Mouse (Mus musculus): ENCODE measurements around the gene Gpr55. TPM values are rescaled to one million over a fixed set of nuclear protein-coding genes. Genes with fewer than 3 reads are reported as not detected.

Gpr55 gene
- polyA plus RNA-seq, 1 experiment from 2014 or later = 0.14 TPM

- no peak overlapping the region for H3K9ac ChIP-seq (replicated peaks; ENCODE audit: low read length)
- WGBS = 62% methylated on average over 5 of the region's 5 CpGs
- no peak overlapping the region for H3K27ac ChIP-seq (ENCODE audit: low read length)
- no peak overlapping the region for H3K4me3 ChIP-seq (ENCODE audit: low read length)
- no peaks in the 10 kb centered on the region for H3K36me3 ChIP-seq (ENCODE audit: insufficient read depth, low read length)
- H3K9me3 ChIP-seq (ENCODE audit: low read length) = 0 out of 2 replicates have a peak, but pooled peaks cover 2% of the 10 kb centered on the region
- H3K4me2 ChIP-seq (replicated peaks; ENCODE audit: low read depth, low read length) = no peak overlapping the region
- ATAC-seq (ENCODE audit: low FRiP score, low TSS enrichment) = no peak
- no peaks in the 10 kb centered on the region for H3K27me3 ChIP-seq (ENCODE audit: insufficient read depth, low read length)
- H3K4me1 ChIP-seq (ENCODE audit: insufficient read depth, low read length) = peaks cover 11% of the 10 kb centered on the region
Observed at GRCm38 (mm10) chr1:85922865-85923211, 38.0 kb downstream of the Gpr55 start.

GRCm38 (mm10) chr1:85922127-85922864 is 38.5 kb downstream of the Gpr55 start:
- Histone ChIP-seq H3K4me2 (replicated peaks; ENCODE audit: low read depth, low read length) (no peak overlapping the region), H3K27ac (ENCODE audit: low read length) (no peak overlapping the region), H3K9ac (replicated peaks; ENCODE audit: low read length) (no peak overlapping the region), H3K36me3 (ENCODE audit: insufficient read depth, low read length) (no peaks in the 10 kb centered on the region), H3K4me1 (ENCODE audit: insufficient read depth, low read length) (peaks cover 8% of the 10 kb centered on the region; the same call in 1 of the 2 replicates), H3K27me3 (ENCODE audit: insufficient read depth, low read length) (no peaks in the 10 kb centered on the region), H3K9me3 (ENCODE audit: low read length) (0 out of 2 replicates have a peak, but pooled peaks cover 2% of the 10 kb centered on the region), H3K4me3 (ENCODE audit: low read length) (no peak overlapping the region)
- no peak for ATAC-seq (ENCODE audit: low FRiP score, low TSS enrichment)
- WGBS = 68% methylated on average over 7 of the region's 7 CpGs

DNA sequence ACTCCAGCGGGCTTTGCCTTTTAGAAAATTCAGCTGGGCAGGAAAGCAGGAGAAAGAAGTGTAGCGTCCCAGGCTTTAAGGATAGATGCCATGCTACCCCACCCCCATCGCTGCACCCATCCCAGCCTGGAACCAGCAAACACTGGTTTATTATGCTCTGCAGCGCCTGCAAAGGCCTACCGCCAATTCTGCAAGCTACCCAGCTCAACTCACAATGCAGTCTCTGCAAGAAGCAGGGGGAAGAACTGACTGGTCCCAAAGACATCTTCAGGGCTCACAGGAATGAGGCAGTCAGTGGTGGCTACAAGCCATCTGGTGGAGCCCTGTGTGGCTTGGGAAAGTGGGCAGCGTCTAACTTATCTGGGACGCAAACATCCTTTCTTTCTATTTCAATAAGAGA is 39.1 kb downstream of the Gpr55 start:
- H3K9ac ChIP-seq (replicated peaks; ENCODE audit: low read length) = no peak overlapping the region
- ATAC-seq (ENCODE audit: low FRiP score, low TSS enrichment) = no peak
- H3K27me3 ChIP-seq (ENCODE audit: insufficient read depth, low read length) = no peaks in the 10 kb centered on the region
- H3K36me3 ChIP-seq (ENCODE audit: insufficient read depth, low read length) = no peaks in the 10 kb centered on the region
- no peak overlapping the region for H3K4me3 ChIP-seq (ENCODE audit: low read length)
- no peak overlapping the region for H3K27ac ChIP-seq (ENCODE audit: low read length)
- peaks cover 8% of the 10 kb centered on the region; the same call in 1 of the 2 replicates for H3K4me1 ChIP-seq (ENCODE audit: insufficient read depth, low read length)
- H3K9me3 ChIP-seq (ENCODE audit: low read length) = 0 out of 2 replicates have a peak, but pooled peaks cover 2% of the 10 kb centered on the region
- 88% methylated on average over 7 of the region's 7 CpGs for WGBS
- H3K4me2 ChIP-seq (replicated peaks; ENCODE audit: low read depth, low read length) = no peak overlapping the region

GRCm38 (mm10) chr1:85919621-85920020 is 41.2 kb downstream of the Gpr55 start:
- Histone ChIP-seq H3K9me3 (ENCODE audit: low read length) (0 out of 2 replicates have a peak, but pooled peaks cover 2% of the 10 kb centered on the region), H3K4me1 (ENCODE audit: insufficient read depth, low read length) (peaks cover 8% of the 10 kb centered on the region; the same call in 1 of the 2 replicates), H3K4me3 (ENCODE audit: low read length) (no peak overlapping the region), H3K36me3 (ENCODE audit: insufficient read depth, low read length) (no peaks in the 10 kb centered on the region), H3K9ac (replicated peaks; ENCODE audit: low read length) (no peak overlapping the region), H3K27me3 (ENCODE audit: insufficient read depth, low read length) (no peaks in the 10 kb centered on the region), H3K4me2 (replicated peaks; ENCODE audit: low read depth, low read length) (no peak overlapping the region), H3K27ac (ENCODE audit: low read length) (no peak overlapping the region)
- ATAC-seq (ENCODE audit: low FRiP score, low TSS enrichment) = 0 out of 2 replicates have a peak, but pooled peaks have one; percentile 43
- WGBS = 40% methylated on average over 7 of the region's 7 CpGs

GRCm38 (mm10) chr1:85916830-85917450 is 43.9 kb downstream of the Gpr55 start:
- H3K4me2 ChIP-seq (replicated peaks; ENCODE audit: low read depth, low read length) = no peak overlapping the region
- H3K4me3 ChIP-seq (ENCODE audit: low read length) = no peak overlapping the region
- H3K4me1 ChIP-seq (ENCODE audit: insufficient read depth, low read length) = peaks cover 8% of the 10 kb centered on the region; the same call in 1 of the 2 replicates
- H3K27ac ChIP-seq (ENCODE audit: low read length) = no peak overlapping the region
- H3K9ac ChIP-seq (replicated peaks; ENCODE audit: low read length) = no peak overlapping the region
- no peak for ATAC-seq (ENCODE audit: low FRiP score, low TSS enrichment)
- whole genome bisulfite sequencing = 70% methylated on average over 4 of the region's 4 CpGs
- H3K27me3 ChIP-seq (ENCODE audit: insufficient read depth, low read length) = no peaks in the 10 kb centered on the region
- H3K36me3 ChIP-seq (ENCODE audit: insufficient read depth, low read length) = no peaks in the 10 kb centered on the region
- H3K9me3 ChIP-seq (ENCODE audit: low read length) = 0 out of 2 replicates have a peak, but pooled peaks cover 2% of the 10 kb centered on the region

- Histone ChIP-seq H3K36me3 (ENCODE audit: insufficient read depth, low read length) (no peaks in the 10 kb centered on the region), H3K4me2 (replicated peaks; ENCODE audit: low read depth, low read length) (no peak overlapping the region), H3K4me1 (ENCODE audit: insufficient read depth, low read length) (peaks cover 8% of the 10 kb centered on the region; the same call in 1 of the 2 replicates), H3K27ac (ENCODE audit: low read length) (no peak overlapping the region), H3K9ac (replicated peaks; ENCODE audit: low read length) (no peak overlapping the region), H3K4me3 (ENCODE audit: low read length) (no peak overlapping the region), H3K9me3 (ENCODE audit: low read length) (0 out of 2 replicates have a peak, but pooled peaks cover 2% of the 10 kb centered on the region), H3K27me3 (ENCODE audit: insufficient read depth, low read length) (no peaks in the 10 kb centered on the region)
- ATAC-seq (ENCODE audit: low FRiP score, low TSS enrichment) = no peak
Observed at GRCm38 (mm10) chr1:85915890-85916289, 44.9 kb downstream of the Gpr55 start.

DNA sequence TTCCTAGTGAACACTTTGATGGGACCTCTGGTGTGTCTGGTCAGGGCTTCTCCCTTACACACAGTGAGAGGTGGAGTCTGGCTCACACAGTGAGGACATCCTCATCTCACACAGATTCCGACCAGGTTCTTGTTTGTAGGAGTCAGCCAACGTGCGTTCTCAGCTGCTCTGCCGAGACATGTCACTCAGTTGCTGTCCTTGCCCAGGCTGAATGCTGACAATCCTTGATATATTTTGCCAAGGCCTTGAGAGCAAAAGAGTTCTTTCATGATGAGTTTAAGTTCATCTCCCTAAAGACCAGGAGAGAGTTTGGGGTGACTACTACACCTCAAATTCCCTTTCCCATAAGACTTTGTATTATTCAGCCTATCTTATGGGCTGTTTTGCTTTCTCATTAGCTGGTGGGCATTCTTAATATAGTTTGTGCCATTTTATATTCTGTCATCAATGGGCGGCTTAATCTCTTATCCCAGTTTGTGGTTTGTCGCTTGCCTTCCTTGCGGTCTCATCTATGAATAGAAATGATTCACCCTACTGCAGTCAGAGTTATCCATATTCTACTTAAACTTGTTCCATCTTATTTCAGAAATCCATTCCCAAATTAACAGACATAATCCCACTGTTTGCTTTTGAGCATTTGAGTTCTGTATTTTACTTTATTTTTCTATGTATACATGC is 47.6 kb downstream of the Gpr55 start:
- Histone ChIP-seq H3K4me2 (replicated peaks; ENCODE audit: low read depth, low read length) (no peak overlapping the region), H3K27ac (ENCODE audit: low read length) (no peak overlapping the region), H3K27me3 (ENCODE audit: insufficient read depth, low read length) (no peaks in the 10 kb centered on the region), H3K9me3 (ENCODE audit: low read length) (no peaks in the 10 kb centered on the region), H3K4me1 (ENCODE audit: insufficient read depth, low read length) (peaks cover 3% of the 10 kb centered on the region; the same call in 1 of the 2 replicates), H3K9ac (replicated peaks; ENCODE audit: low read length) (no peak overlapping the region), H3K4me3 (ENCODE audit: low read length) (no peak overlapping the region), H3K36me3 (ENCODE audit: insufficient read depth, low read length) (peaks cover 8% of the 10 kb centered on the region; the same call in 1 of the 2 replicates)
- ATAC-seq (ENCODE audit: low FRiP score, low TSS enrichment) = no peak
- 88% methylated on average over 7 of the region's 7 CpGs for WGBS

DNA sequence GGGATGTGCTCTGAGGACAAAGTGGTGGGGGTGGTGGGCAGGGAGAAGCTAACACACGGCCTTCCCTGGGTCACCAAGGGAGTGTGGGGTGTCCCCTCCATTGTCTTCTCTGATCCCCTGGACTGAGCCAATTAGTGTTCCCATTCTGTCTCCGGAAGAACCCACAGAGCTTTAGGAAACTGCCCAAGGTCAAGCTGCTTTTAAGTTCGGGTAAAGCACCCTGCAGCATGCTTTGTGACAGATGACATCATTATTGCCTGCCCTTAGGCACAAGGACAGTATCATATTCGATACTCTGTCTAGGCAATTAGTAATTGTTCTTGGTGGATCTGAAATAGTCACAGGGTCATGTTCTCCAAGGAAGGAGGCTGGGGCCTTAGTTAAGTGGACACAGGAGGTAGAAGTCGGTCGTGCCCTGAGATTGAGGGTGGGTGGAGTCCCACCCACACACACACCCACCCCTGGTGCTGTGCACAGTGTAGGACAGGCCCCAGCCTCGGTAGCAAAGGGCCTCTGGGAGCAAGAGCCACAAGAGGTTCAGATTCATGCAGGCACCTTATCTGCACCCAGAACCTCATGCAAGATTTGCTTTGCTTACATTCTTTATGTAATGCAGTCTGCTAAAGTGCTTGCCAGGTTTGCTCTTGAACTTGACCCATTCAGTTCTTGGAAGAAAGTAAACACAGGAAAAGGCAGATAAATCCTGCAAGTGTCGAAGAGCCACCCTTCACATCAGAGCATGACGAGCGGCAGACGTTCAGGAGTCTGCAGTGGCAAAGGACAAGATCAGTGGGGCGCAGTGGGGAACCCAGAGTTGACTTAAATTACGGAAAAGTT is 51.8 kb downstream of the Gpr55 start:
- Histone ChIP-seq H3K27me3 (ENCODE audit: insufficient read depth, low read length) (no peaks in the 10 kb centered on the region), H3K4me1 (ENCODE audit: insufficient read depth, low read length) (peaks cover 3% of the 10 kb centered on the region; the same call in 1 of the 2 replicates), H3K9ac (replicated peaks; ENCODE audit: low read length) (no peak overlapping the region), H3K4me3 (ENCODE audit: low read length) (no peak overlapping the region), H3K4me2 (replicated peaks; ENCODE audit: low read depth, low read length) (no peak overlapping the region), H3K27ac (ENCODE audit: low read length) (no peak overlapping the region), H3K9me3 (ENCODE audit: low read length) (no peaks in the 10 kb centered on the region), H3K36me3 (ENCODE audit: insufficient read depth, low read length) (peaks cover 47% of the 10 kb centered on the region)
- WGBS = 40% methylated on average over 13 of the region's 13 CpGs
- peak; percentile 33; the same call in 1 of the 2 replicates for ATAC-seq (ENCODE audit: low FRiP score, low TSS enrichment)

GRCm38 (mm10) chr1:85906892-85907291 is 53.9 kb downstream of the Gpr55 start:
- peaks cover 9% of the 10 kb centered on the region for H3K4me1 ChIP-seq (ENCODE audit: insufficient read depth, low read length)
- 69% methylated on average over 12 of the region's 12 CpGs for WGBS
- no peak overlapping the region for H3K9ac ChIP-seq (replicated peaks; ENCODE audit: low read length)
- H3K4me2 ChIP-seq (replicated peaks; ENCODE audit: low read depth, low read length) = no peak overlapping the region
- no peak overlapping the region for H3K4me3 ChIP-seq (ENCODE audit: low read length)
- no peaks in the 10 kb centered on the region for H3K9me3 ChIP-seq (ENCODE audit: low read length)
- no peak overlapping the region for H3K27ac ChIP-seq (ENCODE audit: low read length)
- H3K27me3 ChIP-seq (ENCODE audit: insufficient read depth, low read length) = no peaks in the 10 kb centered on the region
- peaks cover 59% of the 10 kb centered on the region for H3K36me3 ChIP-seq (ENCODE audit: insufficient read depth, low read length)
- ATAC-seq (ENCODE audit: low FRiP score, low TSS enrichment) = no peak
